Mouse (Mus musculus) cerebellum, postnatal 4 days (tissue): ENCODE data around the gene Caprin1.

Experiments
- DNase-seq, 2 experiments: peaks; one replicate each; pipeline ENCODE4 v3.0.0; 2022; ENCODE audit warnings: low spot score in 2 of 2, mixed read lengths in 1 of 2

The Caprin1 gene

GRCm38 (mm10) chr2:103797491-103798009 lies at the start of gene Caprin1:
Caprin1 (minus strand) TSS chr2:103797649.
- peak; percentile 82 to 90 for DNase-seq

GRCm38 (mm10) chr2:103846875-103847274 lies 49.4 kb upstream of the Caprin1 start:
- no peak for DNase-seq

- DNase-seq, result no peak
Observed at GRCm38 (mm10) chr2:103846271-103846670, 48.8 kb upstream of the Caprin1 start.

- DNase-seq, result no peak
Observed at GRCm38 (mm10) chr2:103844016-103844415, 46.6 kb upstream of the Caprin1 start.

- no peak for DNase-seq
Observed at GRCm38 (mm10) chr2:103843321-103843720, 45.9 kb upstream of the Caprin1 start.

- DNase-seq, result no peak
Observed at GRCm38 (mm10) chr2:103842299-103842698, 44.9 kb upstream of the Caprin1 start.

GRCm38 (mm10) chr2:103838483-103838882 lies 41.0 kb upstream of the Caprin1 start:
- DNase-seq, result no peak

GRCm38 (mm10) chr2:103837166-103837565 lies 39.7 kb upstream of the Caprin1 start:
- DNase-seq, result no peak

GRCm38 (mm10) chr2:103835614-103836395 lies 38.4 kb upstream of the Caprin1 start:
- no peak for DNase-seq

GRCm38 (mm10) chr2:103833816-103834445 lies 36.5 kb upstream of the Caprin1 start:
- no peak for DNase-seq

GRCm38 (mm10) chr2:103832899-103833298 lies 35.5 kb upstream of the Caprin1 start:
- DNase-seq, result no peak

GRCm38 (mm10) chr2:103828900-103829299 lies 31.5 kb upstream of the Caprin1 start:
- no peak for DNase-seq

- DNase-seq, result no peak
Observed at GRCm38 (mm10) chr2:103824916-103825315, 27.5 kb upstream of the Caprin1 start.

- DNase-seq, result no peak
Observed at GRCm38 (mm10) chr2:103822560-103822959, 25.1 kb upstream of the Caprin1 start.

GRCm38 (mm10) chr2:103817145-103817895 lies 19.9 kb upstream of the Caprin1 start:
- DNase-seq, result no peak

- DNase-seq, result no peak
Observed at GRCm38 (mm10) chr2:103815976-103816375, 18.5 kb upstream of the Caprin1 start.

GRCm38 (mm10) chr2:103811465-103812191 lies 14.2 kb upstream of the Caprin1 start:
- no peak for DNase-seq

GRCm38 (mm10) chr2:103810412-103810811 lies 13.0 kb upstream of the Caprin1 start:
- no peak for DNase-seq

GRCm38 (mm10) chr2:103808466-103808865 lies 11.0 kb upstream of the Caprin1 start:
- DNase-seq, result no peak

GRCm38 (mm10) chr2:103803770-103804530 lies 6.5 kb upstream of the Caprin1 start:
- no peak for DNase-seq

- no peak for DNase-seq
Observed at GRCm38 (mm10) chr2:103802422-103802821, 5.0 kb upstream of the Caprin1 start.
